Mouse (Mus musculus): ENCODE measurements around the gene Cuzd1. TPM values are rescaled to one million over a fixed set of nuclear protein-coding genes. Genes with fewer than 3 reads are reported as not detected.

Gene Cuzd1
- polyA plus RNA-seq, 1 experiment, result 0.09 TPM

GRCm38 (mm10) chr7:131356105-131356504, 34.0 kb upstream of the Cuzd1 start:
- no peak overlapping the region for H3K4me3 ChIP-seq (ENCODE audit: low read depth, low read length)
- no peaks in the 10 kb centered on the region for H3K27me3 ChIP-seq (ENCODE audit: control insufficient read depth, insufficient read depth, low read length)
- H3K4me1 ChIP-seq (ENCODE audit: control insufficient read depth, insufficient read depth, insufficient read length, low read length), result no peaks in the 10 kb centered on the region
- 94% methylated on average over 13 of the region's 13 CpGs for WGBS
- H3K36me3 ChIP-seq (ENCODE audit: control insufficient read depth, insufficient read depth, low read length), result peaks cover 34% of the 10 kb centered on the region
- no peak overlapping the region for H3K27ac ChIP-seq (ENCODE audit: insufficient read depth, low read depth, low read length)
- TF ChIP-seq POLR2A (IDR thresholded peaks at IDR 0.05; ENCODE audit: low read depth, low read length) (no peak), CTCF (IDR thresholded peaks at IDR 0.05; ENCODE audit: extremely low read depth, insufficient read length, insufficient replicate concordance, low read depth, low read length) (no peak)

- Histone ChIP-seq H3K27ac (ENCODE audit: insufficient read depth, low read depth, low read length) (no peak overlapping the region), H3K4me3 (ENCODE audit: low read depth, low read length) (no peak overlapping the region), H3K4me1 (ENCODE audit: control insufficient read depth, insufficient read depth, insufficient read length, low read length) (no peaks in the 10 kb centered on the region), H3K36me3 (ENCODE audit: control insufficient read depth, insufficient read depth, low read length) (peaks cover 42% of the 10 kb centered on the region), H3K27me3 (ENCODE audit: control insufficient read depth, insufficient read depth, low read length) (no peaks in the 10 kb centered on the region)
- TF ChIP-seq CTCF (IDR thresholded peaks at IDR 0.05; ENCODE audit: extremely low read depth, insufficient read length, insufficient replicate concordance, low read depth, low read length), result no peak
- WGBS, result 83% methylated on average over 7 of the region's 7 CpGs
Measured at GRCm38 (mm10) chr7:131345856-131346541, 23.9 kb upstream of the Cuzd1 start.

GRCm38 (mm10) chr7:131337502-131338068, 15.5 kb upstream of the Cuzd1 start:
- Histone ChIP-seq H3K27me3 (ENCODE audit: control insufficient read depth, insufficient read depth, low read length) (no peaks in the 10 kb centered on the region), H3K4me1 (ENCODE audit: control insufficient read depth, insufficient read depth, insufficient read length, low read length) (no peaks in the 10 kb centered on the region), H3K27ac (ENCODE audit: insufficient read depth, low read depth, low read length) (no peak overlapping the region), H3K36me3 (ENCODE audit: control insufficient read depth, insufficient read depth, low read length) (peaks cover 14% of the 10 kb centered on the region), H3K4me3 (ENCODE audit: low read depth, low read length) (no peak overlapping the region)
- TF ChIP-seq CTCF (IDR thresholded peaks at IDR 0.05; ENCODE audit: extremely low read depth, insufficient read length, insufficient replicate concordance, low read depth, low read length), result no peak
- no peak for TF ChIP-seq POLR2A (IDR thresholded peaks at IDR 0.05; ENCODE audit: low read depth, low read length)
- 74% methylated on average over 8 of the region's 8 CpGs for WGBS

GRCm38 (mm10) chr7:131333564-131333963, 11.5 kb upstream of the Cuzd1 start, which contains the start of gene Fam24a:
Gene Fam24a (plus strand): TSS chr7:131333864.
- no peak within 1 kb of the TSS for H3K4me3 ChIP-seq (ENCODE audit: low read depth, low read length)
- H3K27me3 ChIP-seq (ENCODE audit: control insufficient read depth, insufficient read depth, low read length), result no peaks in the 10 kb centered on the region
- TF ChIP-seq CTCF (IDR thresholded peaks at IDR 0.05; ENCODE audit: extremely low read depth, insufficient read length, insufficient replicate concordance, low read depth, low read length) (no peak), POLR2A (IDR thresholded peaks at IDR 0.05; ENCODE audit: low read depth, low read length) (no peak)
- no peak within 1 kb of the TSS for H3K27ac ChIP-seq (ENCODE audit: insufficient read depth, low read depth, low read length)
- no peaks in the 10 kb centered on the region for H3K4me1 ChIP-seq (ENCODE audit: control insufficient read depth, insufficient read depth, insufficient read length, low read length)
- H3K36me3 ChIP-seq (ENCODE audit: control insufficient read depth, insufficient read depth, low read length), result no peaks in the 10 kb centered on the region
- 49% methylated on average over 1 of the region's 1 CpGs for WGBS

- Histone ChIP-seq H3K4me3 (ENCODE audit: low read depth, low read length) (no peak overlapping the region), H3K36me3 (ENCODE audit: control insufficient read depth, insufficient read depth, low read length) (no peaks in the 10 kb centered on the region), H3K27ac (ENCODE audit: insufficient read depth, low read depth, low read length) (no peak overlapping the region), H3K4me1 (ENCODE audit: control insufficient read depth, insufficient read depth, insufficient read length, low read length) (no peaks in the 10 kb centered on the region), H3K27me3 (ENCODE audit: control insufficient read depth, insufficient read depth, low read length) (no peaks in the 10 kb centered on the region)
- WGBS, result 52% methylated on average over 2 of the region's 2 CpGs
- TF ChIP-seq POLR2A (IDR thresholded peaks at IDR 0.05; ENCODE audit: low read depth, low read length) (no peak), CTCF (IDR thresholded peaks at IDR 0.05; ENCODE audit: extremely low read depth, insufficient read length, insufficient replicate concordance, low read depth, low read length) (no peak)
Measured at GRCm38 (mm10) chr7:131331688-131332087, 9.6 kb upstream of the Cuzd1 start.

GRCm38 (mm10) chr7:131329416-131329815, 7.3 kb upstream of the Cuzd1 start, which contains the start of gene Fam24b:
Gene Fam24b (minus strand): TSS chr7:131329516.
- Histone ChIP-seq H3K4me1 (ENCODE audit: control insufficient read depth, insufficient read depth, insufficient read length, low read length) (no peaks in the 10 kb centered on the region), H3K36me3 (ENCODE audit: control insufficient read depth, insufficient read depth, low read length) (no peaks in the 10 kb centered on the region), H3K4me3 (ENCODE audit: low read depth, low read length) (no peak within 1 kb of the TSS), H3K27me3 (ENCODE audit: control insufficient read depth, insufficient read depth, low read length) (no peaks in the 10 kb centered on the region), H3K27ac (ENCODE audit: insufficient read depth, low read depth, low read length) (no peak within 1 kb of the TSS)
- TF ChIP-seq CTCF (IDR thresholded peaks at IDR 0.05; ENCODE audit: extremely low read depth, insufficient read length, insufficient replicate concordance, low read depth, low read length) (no peak), POLR2A (IDR thresholded peaks at IDR 0.05; ENCODE audit: low read depth, low read length) (no peak)
- 90% methylated on average over 5 of the region's 5 CpGs for WGBS

GRCm38 (mm10) chr7:131327054-131327453, 5.0 kb upstream of the Cuzd1 start:
- Histone ChIP-seq H3K27me3 (ENCODE audit: control insufficient read depth, insufficient read depth, low read length) (no peaks in the 10 kb centered on the region), H3K36me3 (ENCODE audit: control insufficient read depth, insufficient read depth, low read length) (no peaks in the 10 kb centered on the region), H3K4me1 (ENCODE audit: control insufficient read depth, insufficient read depth, insufficient read length, low read length) (no peaks in the 10 kb centered on the region), H3K4me3 (ENCODE audit: low read depth, low read length) (no peak overlapping the region), H3K27ac (ENCODE audit: insufficient read depth, low read depth, low read length) (no peak overlapping the region)
- WGBS, result 86% methylated on average over 5 of the region's 5 CpGs
- TF ChIP-seq CTCF (IDR thresholded peaks at IDR 0.05; ENCODE audit: extremely low read depth, insufficient read length, insufficient replicate concordance, low read depth, low read length), result no peak
- no peak for TF ChIP-seq POLR2A (IDR thresholded peaks at IDR 0.05; ENCODE audit: low read depth, low read length)

Data from small intestine, adult 2 months (tissue).